Mouse (Mus musculus): ENCODE measurements around the gene Ntm. TPM values are rescaled to one million over a fixed set of nuclear protein-coding genes. Genes with fewer than 3 reads are reported as not detected.

Gene Ntm
- polyA plus RNA-seq, 1 experiment from 2014 or later: 0.76 TPM

DNA sequence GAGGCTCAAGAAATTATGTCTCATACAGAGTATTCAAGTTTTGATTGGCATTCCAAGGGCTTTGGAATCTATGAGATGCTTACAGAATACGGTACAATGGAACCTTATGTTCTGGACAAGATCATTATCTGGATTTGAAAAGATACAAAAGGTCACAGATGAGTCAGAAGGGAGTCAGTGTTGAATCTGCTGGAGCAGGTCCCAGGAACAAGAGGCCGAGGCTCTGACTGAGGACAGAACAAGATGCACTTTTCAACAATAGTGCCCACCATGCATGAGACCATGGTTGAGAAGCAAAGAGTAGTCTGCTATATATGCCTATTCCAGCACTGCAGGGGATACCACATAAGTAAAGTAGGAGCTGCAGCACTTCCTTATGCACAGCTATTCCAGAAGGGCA, 710.1 kb downstream of the Ntm start:
- no peaks in the 10 kb centered on the region for H3K4me1 ChIP-seq (ENCODE audit: insufficient read depth, low read depth, low read length)
- 60% methylated on average over 2 of the region's 2 CpGs for whole genome bisulfite sequencing
- no peak overlapping the region for H3K27ac ChIP-seq (ENCODE audit: low read length)
- no peak overlapping the region for H3K9ac ChIP-seq (replicated peaks; ENCODE audit: low read depth)
- no peak overlapping the region for H3K4me3 ChIP-seq (ENCODE audit: low read depth, low read length)
- H3K27me3 ChIP-seq (replicated peaks; ENCODE audit: insufficient read depth, low read length): no peaks in the 10 kb centered on the region
- H3K36me3 ChIP-seq (ENCODE audit: insufficient read depth, low read length): no peaks in the 10 kb centered on the region
- ATAC-seq: no peak
- no peak for DNase-seq (ENCODE audit: low spot score)
- TF ChIP-seq CTCF (IDR thresholded peaks at IDR 0.05) (no peak), EP300 (IDR thresholded peaks at IDR 0.05) (no peak)
- no peak overlapping the region for H3K4me2 ChIP-seq (replicated peaks; ENCODE audit: low read depth, low read length)
- H3K9me3 ChIP-seq (ENCODE audit: low read length): no peaks in the 10 kb centered on the region

DNA sequence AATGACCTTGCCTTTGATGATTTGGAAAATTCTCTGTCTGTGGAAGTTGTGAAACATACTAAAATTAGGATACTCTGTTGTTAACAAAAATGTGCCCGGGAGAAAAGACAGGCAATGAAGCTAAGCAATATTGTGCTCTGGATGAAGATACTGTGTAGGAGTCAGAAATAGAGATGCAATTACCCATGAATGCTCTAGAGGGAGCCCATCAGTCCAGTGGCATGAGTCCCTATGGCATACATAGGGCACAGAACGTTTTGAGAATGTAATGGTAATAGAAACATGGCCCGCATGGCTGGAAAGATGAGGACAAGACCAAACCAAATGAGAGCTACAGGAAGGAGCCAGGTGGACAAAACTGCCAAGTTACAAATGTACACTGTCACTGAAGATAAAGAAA, 712.1 kb downstream of the Ntm start:
- ATAC-seq (no peak), DNase-seq (ENCODE audit: low spot score) (peak; percentile 21)
- TF ChIP-seq CTCF (IDR thresholded peaks at IDR 0.05) (peak; percentile 62), EP300 (IDR thresholded peaks at IDR 0.05) (no peak)
- Histone ChIP-seq H3K9ac (replicated peaks; ENCODE audit: low read depth) (no peak overlapping the region), H3K4me2 (replicated peaks; ENCODE audit: low read depth, low read length) (no peak overlapping the region), H3K4me3 (ENCODE audit: low read depth, low read length) (no peak overlapping the region), H3K4me1 (ENCODE audit: insufficient read depth, low read depth, low read length) (no peaks in the 10 kb centered on the region), H3K36me3 (ENCODE audit: insufficient read depth, low read length) (no peaks in the 10 kb centered on the region), H3K27me3 (replicated peaks; ENCODE audit: insufficient read depth, low read length) (no peaks in the 10 kb centered on the region), H3K9me3 (ENCODE audit: low read length) (no peaks in the 10 kb centered on the region), H3K27ac (ENCODE audit: low read length) (no peak overlapping the region)
- 64% methylated on average over 3 of the region's 3 CpGs for WGBS

DNA sequence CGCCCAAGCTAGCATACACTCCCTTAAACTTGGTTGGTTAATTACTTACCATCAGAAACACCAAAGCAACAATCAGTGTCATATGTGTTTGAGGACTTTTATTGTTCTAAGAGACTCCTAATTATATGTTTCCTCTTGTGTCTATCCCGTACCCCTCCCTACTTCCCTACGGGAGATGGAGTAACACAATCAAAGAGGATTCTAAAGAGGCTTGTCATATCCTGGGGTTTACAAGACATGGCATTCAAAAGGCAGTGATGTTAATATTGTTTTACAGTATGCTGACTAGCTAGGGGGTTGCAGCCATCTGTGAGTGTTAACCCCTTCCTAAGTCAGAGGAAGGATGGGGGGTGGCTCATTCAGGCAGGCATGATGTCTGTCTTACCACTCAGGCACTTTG, 715.1 kb downstream of the Ntm start:
- no peak for TF ChIP-seq CTCF (IDR thresholded peaks at IDR 0.05)
- TF ChIP-seq EP300 (IDR thresholded peaks at IDR 0.05): no peak
- DNase-seq (ENCODE audit: low spot score) (no peak), ATAC-seq (no peak)
- 52% methylated on average over 3 of the region's 3 CpGs for WGBS
- Histone ChIP-seq H3K4me3 (ENCODE audit: low read depth, low read length) (no peak overlapping the region), H3K9me3 (ENCODE audit: low read length) (no peaks in the 10 kb centered on the region), H3K4me1 (ENCODE audit: insufficient read depth, low read depth, low read length) (no peaks in the 10 kb centered on the region), H3K36me3 (ENCODE audit: insufficient read depth, low read length) (no peaks in the 10 kb centered on the region), H3K9ac (replicated peaks; ENCODE audit: low read depth) (no peak overlapping the region), H3K27me3 (replicated peaks; ENCODE audit: insufficient read depth, low read length) (no peaks in the 10 kb centered on the region), H3K4me2 (replicated peaks; ENCODE audit: low read depth, low read length) (no peak overlapping the region), H3K27ac (ENCODE audit: low read length) (no peak overlapping the region)

DNA sequence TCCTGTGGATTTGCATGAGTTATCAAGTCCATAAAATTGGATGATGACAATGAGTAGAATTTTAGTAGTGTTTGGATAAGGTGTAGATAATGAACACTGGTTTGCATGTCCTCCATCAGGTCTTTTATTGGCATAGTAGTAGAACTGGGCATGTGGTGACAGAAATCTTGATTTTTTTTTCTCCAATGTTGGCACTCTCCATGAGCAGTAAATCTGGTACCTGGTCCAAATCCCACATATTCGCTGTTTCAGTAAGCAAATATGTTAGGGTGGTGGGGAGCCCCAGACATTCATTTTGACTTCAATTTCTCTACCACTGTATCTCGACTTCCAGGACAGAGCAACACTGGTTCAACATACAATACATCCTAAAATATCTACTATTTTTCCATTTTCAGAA, 718.9 kb downstream of the Ntm start:
- no peak for ATAC-seq
- H3K27ac ChIP-seq (ENCODE audit: low read length): no peak overlapping the region
- no peaks in the 10 kb centered on the region for H3K9me3 ChIP-seq (ENCODE audit: low read length)
- WGBS: 68% methylated on average over 2 of the region's 2 CpGs
- no peak overlapping the region for H3K4me3 ChIP-seq (ENCODE audit: low read depth, low read length)
- no peak overlapping the region for H3K9ac ChIP-seq (replicated peaks; ENCODE audit: low read depth)
- no peaks in the 10 kb centered on the region for H3K27me3 ChIP-seq (replicated peaks; ENCODE audit: insufficient read depth, low read length)
- no peaks in the 10 kb centered on the region for H3K4me1 ChIP-seq (ENCODE audit: insufficient read depth, low read depth, low read length)
- H3K4me2 ChIP-seq (replicated peaks; ENCODE audit: low read depth, low read length): no peak overlapping the region
- no peak for DNase-seq (ENCODE audit: low spot score)
- H3K36me3 ChIP-seq (ENCODE audit: insufficient read depth, low read length): no peaks in the 10 kb centered on the region
- TF ChIP-seq CTCF (IDR thresholded peaks at IDR 0.05) (no peak), EP300 (IDR thresholded peaks at IDR 0.05) (no peak)

DNA sequence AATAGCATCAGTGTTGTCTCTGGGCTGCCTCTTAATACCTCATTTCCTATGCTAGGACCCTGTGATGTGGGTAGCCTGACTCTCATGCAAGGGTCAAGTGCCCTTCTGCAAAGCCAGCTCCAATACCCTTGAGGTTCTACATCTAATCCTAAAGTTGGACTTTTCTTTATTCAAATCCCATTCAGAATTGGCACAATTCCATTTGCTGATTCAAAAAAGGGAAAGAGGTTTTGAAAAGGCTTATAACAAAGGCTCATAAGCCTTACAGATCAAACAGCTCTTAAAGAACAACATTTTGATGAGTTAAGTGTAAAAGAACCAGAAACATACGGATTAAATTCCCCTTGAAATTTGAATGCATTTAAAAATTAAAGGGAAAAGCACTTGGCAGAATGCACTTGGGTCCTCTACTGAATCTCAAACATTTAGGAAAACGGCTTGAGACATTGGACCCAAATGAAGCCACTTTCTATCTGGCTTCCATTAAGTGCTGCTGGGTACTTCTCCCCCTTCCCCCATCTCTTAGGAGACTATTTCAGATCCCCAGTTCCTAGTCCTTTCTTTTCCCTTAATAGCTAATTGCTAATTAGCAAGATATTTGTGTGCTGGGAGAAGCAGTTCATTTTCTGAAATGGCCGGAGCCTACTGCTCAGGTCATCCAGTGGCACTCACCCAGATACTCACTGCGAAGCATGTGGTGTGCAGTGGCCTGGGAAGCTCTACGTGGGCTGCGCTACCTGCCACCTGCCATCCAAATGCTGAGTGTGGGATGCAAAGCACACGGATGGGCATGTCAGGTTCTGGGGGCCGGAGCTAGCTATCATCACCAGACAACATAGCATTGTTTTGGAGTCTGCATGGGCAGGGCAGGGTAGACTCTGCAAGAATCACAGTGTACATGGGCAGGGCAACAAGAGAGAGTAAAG, 720.2 kb downstream of the Ntm start:
- Histone ChIP-seq H3K4me2 (replicated peaks; ENCODE audit: low read depth, low read length) (no peak overlapping the region), H3K9ac (replicated peaks; ENCODE audit: low read depth) (no peak overlapping the region), H3K4me1 (ENCODE audit: insufficient read depth, low read depth, low read length) (no peaks in the 10 kb centered on the region), H3K4me3 (ENCODE audit: low read depth, low read length) (no peak overlapping the region), H3K9me3 (ENCODE audit: low read length) (no peaks in the 10 kb centered on the region), H3K27me3 (replicated peaks; ENCODE audit: insufficient read depth, low read length) (no peaks in the 10 kb centered on the region), H3K36me3 (ENCODE audit: insufficient read depth, low read length) (no peaks in the 10 kb centered on the region), H3K27ac (ENCODE audit: low read length) (no peak overlapping the region)
- whole genome bisulfite sequencing: 70% methylated on average over 8 of the region's 8 CpGs
- TF ChIP-seq EP300 (IDR thresholded peaks at IDR 0.05): no peak
- no peak for TF ChIP-seq CTCF (IDR thresholded peaks at IDR 0.05)
- ATAC-seq (no peak), DNase-seq (ENCODE audit: low spot score) (no peak)

DNA sequence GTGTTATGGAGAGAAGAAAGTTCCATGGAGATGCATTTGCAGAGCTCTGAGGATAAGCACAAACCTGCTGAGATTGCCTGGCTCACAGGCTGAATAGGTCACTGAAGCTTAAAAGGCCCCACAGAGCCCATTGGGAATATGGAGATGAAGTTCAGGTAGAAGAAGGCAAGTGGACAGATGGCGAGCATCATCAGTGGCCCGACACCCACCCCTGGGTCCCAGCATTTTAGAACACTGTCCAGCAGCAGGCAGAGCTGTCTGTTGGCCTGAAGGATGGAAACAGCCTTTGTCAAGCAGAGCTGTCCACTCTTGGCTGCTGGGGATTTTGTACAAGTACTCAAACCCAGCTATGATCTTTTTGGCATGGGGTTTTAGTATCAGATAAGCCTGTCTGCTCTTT, 722.1 kb downstream of the Ntm start:
- ATAC-seq: no peak
- Histone ChIP-seq H3K27ac (ENCODE audit: low read length) (no peak overlapping the region), H3K27me3 (replicated peaks; ENCODE audit: insufficient read depth, low read length) (no peaks in the 10 kb centered on the region), H3K36me3 (ENCODE audit: insufficient read depth, low read length) (no peaks in the 10 kb centered on the region), H3K4me3 (ENCODE audit: low read depth, low read length) (no peak overlapping the region), H3K4me2 (replicated peaks; ENCODE audit: low read depth, low read length) (no peak overlapping the region), H3K4me1 (ENCODE audit: insufficient read depth, low read depth, low read length) (no peaks in the 10 kb centered on the region), H3K9me3 (ENCODE audit: low read length) (no peaks in the 10 kb centered on the region), H3K9ac (replicated peaks; ENCODE audit: low read depth) (no peak overlapping the region)
- no peak for TF ChIP-seq CTCF (IDR thresholded peaks at IDR 0.05)
- no peak for TF ChIP-seq EP300 (IDR thresholded peaks at IDR 0.05)
- no peak for DNase-seq (ENCODE audit: low spot score)
- 83% methylated on average over 2 of the region's 2 CpGs for WGBS
